Mouse (Mus musculus): ENCODE results near the gene Wnt5a. TPM values are rescaled to one million over a fixed set of nuclear protein-coding genes. Genes with fewer than 3 reads are reported as not detected.

Gene Wnt5a
- total and polyA plus RNA-seq, 2 experiments from 2014 or later = 18.3 to 19.6 TPM

DNA sequence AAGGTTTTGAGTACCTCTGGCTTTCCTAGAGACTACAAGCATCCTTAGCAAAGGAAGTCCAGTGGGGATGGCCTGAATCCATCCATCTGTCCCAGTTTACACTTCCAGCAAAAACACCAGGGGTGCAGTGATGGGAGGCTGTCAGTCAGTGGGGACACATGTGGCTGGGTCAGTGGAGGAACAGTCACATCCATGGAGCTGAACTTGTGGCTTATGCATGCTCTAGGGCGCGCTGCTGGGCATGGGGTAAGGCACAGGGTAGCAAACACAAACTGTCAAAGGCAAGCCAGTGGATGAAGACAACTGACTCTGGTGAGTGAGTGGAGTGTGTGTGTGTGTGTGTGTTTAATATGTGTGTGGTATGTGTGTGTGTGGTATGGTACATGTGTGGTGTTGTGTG lies 1.3 kb upstream of the Wnt5a start:
- no peak overlapping the region for H3K9ac ChIP-seq (replicated peaks; ENCODE audit: low read length)
- no peaks in the 10 kb centered on the region for H3K36me3 ChIP-seq (ENCODE audit: insufficient read depth, low read length)
- ATAC-seq = no peak
- 95% methylated on average over 2 of the region's 2 CpGs for WGBS
- H3K4me2 ChIP-seq (ENCODE audit: low read depth, low read length) = no peak overlapping the region
- no peak overlapping the region for H3K4me3 ChIP-seq (ENCODE audit: low read length)
- peaks cover 5% of the 10 kb centered on the region; the same call in 1 of the 2 replicates for H3K4me1 ChIP-seq (ENCODE audit: insufficient read depth, low read length)
- TF ChIP-seq CTCF (IDR thresholded peaks at IDR 0.05; ENCODE audit: low read depth) = no peak
- no peaks in the 10 kb centered on the region for H3K9me3 ChIP-seq (ENCODE audit: low read length)
- H3K27ac ChIP-seq = no peak overlapping the region
- DNase-seq (ENCODE audit: low spot score) = no peak
- peaks cover 8% of the 10 kb centered on the region; the same call in 1 of the 2 replicates for H3K27me3 ChIP-seq (ENCODE audit: insufficient read depth, low read length)

DNA sequence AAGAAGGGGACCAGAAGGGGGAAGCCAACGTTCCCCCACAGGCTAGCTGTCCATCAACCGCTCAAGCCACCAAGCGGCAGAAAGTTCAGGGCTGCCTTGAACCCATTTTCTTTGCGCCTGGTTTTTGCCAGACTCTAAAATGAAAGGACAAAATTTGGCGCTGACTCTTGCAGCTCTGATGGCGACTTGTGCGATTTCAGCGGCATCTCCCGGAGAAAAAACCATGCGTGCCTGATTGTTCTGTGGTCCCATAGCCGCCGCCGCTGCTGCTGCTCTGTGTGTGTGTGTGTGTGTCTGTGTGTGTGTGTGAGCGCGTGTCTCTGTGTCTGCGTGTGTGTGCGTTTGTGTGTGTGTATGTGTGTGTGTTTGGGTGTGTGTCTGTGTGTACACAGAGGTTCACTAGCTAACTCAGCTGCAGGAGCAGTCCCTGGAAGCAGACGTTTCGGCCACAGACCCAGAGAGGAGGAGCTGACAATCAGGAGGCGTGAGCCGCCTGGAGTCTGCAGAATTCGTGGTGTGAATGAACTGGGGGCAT lies 568 bp downstream of the Wnt5a start:
- DNase-seq (ENCODE audit: low spot score) (peak; percentile 67), ATAC-seq (peak; percentile 50)
- peak overlapping the region; percentile 55 for H3K9ac ChIP-seq (replicated peaks; ENCODE audit: low read length)
- H3K36me3 ChIP-seq (ENCODE audit: insufficient read depth, low read length) = no peaks in the 10 kb centered on the region
- peak overlapping the region; percentile 63 for H3K4me3 ChIP-seq (ENCODE audit: low read length)
- peak overlapping the region; percentile 83 for H3K27ac ChIP-seq
- H3K27me3 ChIP-seq (ENCODE audit: insufficient read depth, low read length) = peaks cover 8% of the 10 kb centered on the region; the same call in 1 of the 2 replicates
- WGBS = under 1% methylated on average over 22 of the region's 22 CpGs
- H3K4me1 ChIP-seq (ENCODE audit: insufficient read depth, low read length) = peaks cover 9% of the 10 kb centered on the region; the same call in 1 of the 2 replicates
- no peaks in the 10 kb centered on the region for H3K9me3 ChIP-seq (ENCODE audit: low read length)
- peak overlapping the region; percentile 84 for H3K4me2 ChIP-seq (ENCODE audit: low read depth, low read length)
- peak; percentile 39; the same call in 1 of the 2 replicates for TF ChIP-seq CTCF (IDR thresholded peaks at IDR 0.05; ENCODE audit: low read depth)

DNA sequence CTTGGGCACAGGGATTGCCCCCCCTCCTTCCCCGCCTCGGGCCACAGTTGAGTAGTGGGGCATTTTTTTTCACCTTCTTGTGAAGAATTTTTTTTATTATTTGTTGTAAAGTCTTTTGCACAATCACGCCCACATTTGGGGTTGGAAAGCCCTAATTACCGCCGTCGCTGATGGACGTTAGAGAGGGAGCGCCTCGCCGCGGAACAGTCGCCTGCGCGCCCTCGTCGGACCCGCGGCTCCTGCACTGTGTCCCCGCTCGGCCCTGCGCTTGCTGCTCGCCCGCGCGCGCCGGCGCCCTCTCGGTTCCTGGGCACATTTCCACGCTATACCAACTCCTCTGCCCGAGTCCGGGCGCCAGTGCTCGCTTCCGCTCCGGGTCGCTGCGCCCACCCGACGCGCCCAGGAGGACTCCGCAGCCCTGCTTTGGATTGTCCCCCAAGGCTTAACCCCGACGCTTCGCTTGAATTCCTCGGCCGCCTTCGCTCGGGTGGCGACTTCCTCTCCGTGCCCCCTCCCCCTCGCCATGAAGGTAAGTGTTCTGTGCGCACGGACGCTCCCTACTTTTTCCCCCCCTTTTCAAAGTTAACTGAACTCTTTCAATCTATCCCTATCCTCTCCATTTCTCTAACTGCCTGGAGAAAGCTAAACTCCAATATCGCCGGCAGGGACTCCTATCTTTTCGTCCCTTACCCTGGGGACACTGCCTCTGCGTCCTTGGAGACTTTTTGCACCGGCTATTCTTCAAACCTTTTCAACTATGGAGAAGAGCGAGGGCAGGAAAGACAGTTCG lies 1.2 kb downstream of the Wnt5a start:
- H3K4me2 ChIP-seq (ENCODE audit: low read depth, low read length) = peak overlapping the region; percentile 84
- DNase-seq (ENCODE audit: low spot score) (peak; percentile 60), ATAC-seq (no peak; the same call in 1 of the 2 replicates)
- H3K27me3 ChIP-seq (ENCODE audit: insufficient read depth, low read length) = peaks cover 8% of the 10 kb centered on the region; the same call in 1 of the 2 replicates
- no peaks in the 10 kb centered on the region for H3K36me3 ChIP-seq (ENCODE audit: insufficient read depth, low read length)
- peak overlapping the region; percentile 55 for H3K9ac ChIP-seq (replicated peaks; ENCODE audit: low read length)
- peak overlapping the region; percentile 83 for H3K27ac ChIP-seq
- no peak for TF ChIP-seq CTCF (IDR thresholded peaks at IDR 0.05; ENCODE audit: low read depth)
- H3K4me3 ChIP-seq (ENCODE audit: low read length) = peak overlapping the region; percentile 63
- under 1% methylated on average over 62 of the region's 62 CpGs for WGBS
- H3K4me1 ChIP-seq (ENCODE audit: insufficient read depth, low read length) = peaks cover 9% of the 10 kb centered on the region; the same call in 1 of the 2 replicates
- no peaks in the 10 kb centered on the region for H3K9me3 ChIP-seq (ENCODE audit: low read length)

DNA sequence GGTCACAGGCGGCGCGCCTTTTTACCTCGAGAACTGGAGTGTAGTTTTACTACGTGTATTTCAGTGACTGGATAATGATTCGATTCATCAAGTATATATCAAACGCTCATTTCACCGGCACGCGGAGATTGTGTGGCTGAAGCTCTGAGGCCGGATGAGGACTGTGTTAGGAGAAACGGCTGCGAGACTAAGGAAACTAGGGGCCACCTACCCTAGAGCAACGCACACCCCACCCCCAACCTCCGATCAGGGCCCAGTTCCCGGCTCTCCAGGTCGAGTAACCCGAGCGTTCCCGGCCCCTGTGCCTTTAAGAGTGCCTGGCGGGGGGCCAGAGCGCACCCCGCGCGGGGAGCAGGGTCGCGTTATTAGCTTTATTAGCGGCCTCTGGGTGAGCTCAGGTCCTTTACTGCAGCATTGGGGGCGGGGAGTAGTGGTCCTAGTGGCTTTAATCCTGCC lies 1.9 kb downstream of the Wnt5a start:
- H3K4me3 ChIP-seq (ENCODE audit: low read length) = peak overlapping the region; percentile 63
- H3K9ac ChIP-seq (replicated peaks; ENCODE audit: low read length) = peak overlapping the region; percentile 55
- no peak for TF ChIP-seq CTCF (IDR thresholded peaks at IDR 0.05; ENCODE audit: low read depth)
- H3K36me3 ChIP-seq (ENCODE audit: insufficient read depth, low read length) = no peaks in the 10 kb centered on the region
- H3K4me2 ChIP-seq (ENCODE audit: low read depth, low read length) = peak overlapping the region; percentile 84
- ATAC-seq (0 out of 2 replicates have a peak, but pooled peaks have one; percentile 3), DNase-seq (ENCODE audit: low spot score) (peak; percentile 65)
- WGBS = under 1% methylated on average over 29 of the region's 29 CpGs
- peak overlapping the region; percentile 83 for H3K27ac ChIP-seq
- H3K9me3 ChIP-seq (ENCODE audit: low read length) = no peaks in the 10 kb centered on the region
- peaks cover 2% of the 10 kb centered on the region; the same call in 1 of the 2 replicates for H3K27me3 ChIP-seq (ENCODE audit: insufficient read depth, low read length)
- H3K4me1 ChIP-seq (ENCODE audit: insufficient read depth, low read length) = peaks cover 9% of the 10 kb centered on the region; the same call in 1 of the 2 replicates

GRCm38 (mm10) chr14:28507011-28507410 lies 2.5 kb downstream of the Wnt5a start:
- TF ChIP-seq CTCF (IDR thresholded peaks at IDR 0.05; ENCODE audit: low read depth) = no peak
- Histone ChIP-seq H3K27ac (peak overlapping the region; percentile 41; the same call in 1 of the 2 replicates), H3K4me1 (ENCODE audit: insufficient read depth, low read length) (peaks cover 9% of the 10 kb centered on the region; the same call in 1 of the 2 replicates), H3K4me3 (ENCODE audit: low read length) (peak overlapping the region; percentile 63), H3K9ac (replicated peaks; ENCODE audit: low read length) (peak overlapping the region; percentile 55; the same call in 1 of the 2 replicates), H3K27me3 (ENCODE audit: insufficient read depth, low read length) (no peaks in the 10 kb centered on the region; the same call in 1 of the 2 replicates), H3K4me2 (ENCODE audit: low read depth, low read length) (peak overlapping the region; percentile 84), H3K9me3 (ENCODE audit: low read length) (no peaks in the 10 kb centered on the region), H3K36me3 (ENCODE audit: insufficient read depth, low read length) (no peaks in the 10 kb centered on the region)
- DNase-seq (ENCODE audit: low spot score) (peak; percentile 16), ATAC-seq (no peak)
- 2% methylated on average over 15 of the region's 15 CpGs for WGBS

- H3K27me3 ChIP-seq (ENCODE audit: insufficient read depth, low read length) = peaks cover 3% of the 10 kb centered on the region; the same call in 1 of the 2 replicates
- peak overlapping the region; percentile 55; the same call in 1 of the 2 replicates for H3K9ac ChIP-seq (replicated peaks; ENCODE audit: low read length)
Observed at GRCm38 (mm10) chr14:28507471-28507870, 2.9 kb downstream of the Wnt5a start.

More at GRCm38 (mm10) chr14:28507471-28507870, 2.9 kb downstream of the Wnt5a start:
- peak overlapping the region; percentile 63 for H3K4me3 ChIP-seq (ENCODE audit: low read length)
- no peaks in the 10 kb centered on the region for H3K36me3 ChIP-seq (ENCODE audit: insufficient read depth, low read length)
- ATAC-seq (0 out of 2 replicates have a peak, but pooled peaks have one; percentile 36), DNase-seq (ENCODE audit: low spot score) (peak; percentile 86)
- peak; percentile 83 for TF ChIP-seq CTCF (IDR thresholded peaks at IDR 0.05; ENCODE audit: low read depth)
- H3K4me2 ChIP-seq (ENCODE audit: low read depth, low read length) = peak overlapping the region; percentile 84
- H3K27ac ChIP-seq = peak overlapping the region; percentile 41; the same call in 1 of the 2 replicates
- H3K9me3 ChIP-seq (ENCODE audit: low read length) = no peaks in the 10 kb centered on the region
- WGBS = 2% methylated on average over 18 of the region's 18 CpGs
- peaks cover 9% of the 10 kb centered on the region; the same call in 1 of the 2 replicates for H3K4me1 ChIP-seq (ENCODE audit: insufficient read depth, low read length)

Data from hindbrain, postnatal 0 days (tissue).